ENCODE assay signal across 31 mouse cellular contexts in genomic region chr6:86900546-86900945, GRCm38 (mm10). TPM values are rescaled to one million over a fixed set of nuclear protein-coding genes. Genes with fewer than 3 reads are reported as not detected.
A peak's percentile ranks its signal among the peaks of the same experiment; 100 is the strongest.
DNase-seq lines count a peak whose midpoint lies in the region; ATAC-seq and TF ChIP-seq lines count a peak whose summit lies in the region.
"Had no signal": no experiment of that assay in that cellular context is flagged by ENCODE, and none has a peak within 500 bp of the region (broad histone marks: within the 10 kb centered on the region; RNA-seq: fewer than 3 reads in every experiment).

No protein-coding gene starts in this region.

- DNase-seq in gastrocnemius, adult 2 months = no peak
- DNase-seq in gastrocnemius, postnatal 25 days = no peak
- DNase-seq in spleen, postnatal 36 days (ENCODE audit: low spot score in 2 of 2) = peak; percentile 31 to 42
- no peak for DNase-seq in spleen, postnatal 4 days (ENCODE audit: low spot score in 2 of 2)
- DNase-seq in induced T-regulatory cell, adult 2 months (ENCODE audit: low read depth) = peak; percentile 32
- DNase-seq in adrenal gland, adult 8-10 months = no peak
- DNase-seq: adrenal gland, adult 2 months; cerebellum, adult 11 months; gastrocnemius, postnatal 14 days; heart, adult 18-20 months; heart, postnatal 14 days; kidney, postnatal 14 days; lung, postnatal 36 days; right cerebral cortex, postnatal 4 days; thymus, adult 18-20 months; thymus, postnatal 25 days had no signal

- peak overlapping the region; percentile 46 for H3K27ac ChIP-seq in gastrocnemius, adult 2 months
- H3K27ac ChIP-seq in hindbrain, embryonic 16.5 days (ENCODE audit: low read depth, low read length) = no peak overlapping the region
- H3K27ac ChIP-seq: embryonic facial prominence, embryonic 13.5 days; heart, embryonic 13.5 days; hindbrain, embryonic 10.5 days; hindbrain, embryonic 15.5 days; limb, embryonic 13.5 days; midbrain, embryonic 12.5 days; neural tube, embryonic 13.5 days; stomach, postnatal 0 days had no signal

- no peaks in the 10 kb centered on the region for H3K36me3 ChIP-seq in hindbrain, embryonic 16.5 days (ENCODE audit: control insufficient read depth, insufficient read depth, low read length)
- H3K36me3 ChIP-seq: embryonic facial prominence, embryonic 13.5 days; hindbrain, embryonic 10.5 days; hindbrain, embryonic 15.5 days; midbrain, embryonic 12.5 days; neural tube, embryonic 13.5 days had no signal

- intact Hi-C loops in gastrocnemius, adult 2 months (cut with DNase I) = no loop called here

- H3K9ac ChIP-seq in hindbrain, embryonic 16.5 days (ENCODE audit: low read depth, low read length) = no peak overlapping the region
- H3K9ac ChIP-seq: embryonic facial prominence, embryonic 13.5 days; heart, embryonic 13.5 days; hindbrain, embryonic 15.5 days; limb, embryonic 13.5 days; midbrain, embryonic 12.5 days; neural tube, embryonic 13.5 days had no signal

- ATAC-seq in erythroid progenitor cell, adult 5-6 weeks (replicated peaks; ENCODE audit: low FRiP score, poor library complexity, severe bottlenecking) = no peak
- no peak for ATAC-seq in hindbrain, embryonic 16.5 days
- ATAC-seq: forebrain, embryonic 16.5 days; intestine, postnatal 0 days had no signal

- H3K27me3 ChIP-seq in hindbrain, embryonic 16.5 days (replicated peaks; ENCODE audit: control insufficient read depth, insufficient read depth, low read length) = no peaks in the 10 kb centered on the region
- H3K27me3 ChIP-seq: embryonic facial prominence, embryonic 13.5 days; heart, embryonic 13.5 days; hindbrain, embryonic 15.5 days; limb, embryonic 13.5 days; megakaryocyte, embryonic 14.5 days; midbrain, embryonic 12.5 days; neural tube, embryonic 13.5 days had no signal

- no peak for TF ChIP-seq CTCF in gastrocnemius, adult 2 months (IDR thresholded peaks at IDR 0.05)

- H3K4me2 ChIP-seq in hindbrain, embryonic 16.5 days (ENCODE audit: low read length) = no peak overlapping the region
- H3K4me2 ChIP-seq: embryonic facial prominence, embryonic 13.5 days; heart, embryonic 13.5 days; hindbrain, embryonic 15.5 days; limb, embryonic 13.5 days; liver, embryonic 11.5 days; midbrain, embryonic 12.5 days; neural tube, embryonic 13.5 days had no signal

- WGBS in hindbrain, embryonic 16.5 days = 89% methylated on average over 3 of the region's 3 CpGs

- H3K4me1 ChIP-seq in hindbrain, embryonic 16.5 days (ENCODE audit: control insufficient read depth, insufficient read depth, low read depth, low read length) = no peaks in the 10 kb centered on the region
- H3K4me1 ChIP-seq: hindbrain, embryonic 10.5 days; hindbrain, embryonic 15.5 days; limb, embryonic 13.5 days had no signal

- H3K4me3 ChIP-seq in gastrocnemius, adult 2 months = no peak overlapping the region
- no peak overlapping the region for H3K4me3 ChIP-seq in hindbrain, embryonic 16.5 days (ENCODE audit: low read length)
- H3K4me3 ChIP-seq: embryonic facial prominence, embryonic 13.5 days; heart, embryonic 13.5 days; hindbrain, embryonic 10.5 days; hindbrain, embryonic 15.5 days; limb, embryonic 13.5 days; megakaryocyte, embryonic 14.5 days; midbrain, embryonic 12.5 days; myocyte; neural tube, embryonic 13.5 days had no signal

- H3K9me3 ChIP-seq in hindbrain, embryonic 16.5 days (ENCODE audit: control insufficient read depth, low read length) = no peaks in the 10 kb centered on the region
- H3K9me3 ChIP-seq: embryonic facial prominence, embryonic 13.5 days; heart, embryonic 13.5 days; hindbrain, embryonic 10.5 days; hindbrain, embryonic 15.5 days; limb, embryonic 13.5 days; midbrain, embryonic 12.5 days; neural tube, embryonic 13.5 days had no signal

RNA-seq across cellular contexts. Expression of gene Aak1, which starts 51.2 kb away (rescaled TPM):
- total RNA-seq in gastrocnemius, adult 2 months (2021) = 10 to 100 TPM; 32.0 to 44.5 TPM
- 10 to 100 TPM; 33.1 to 33.3 TPM for total RNA-seq in gastrocnemius, postnatal 25 days (2021)
- 18.4 and 39.4 TPM in 2 replicates for total RNA-seq in erythroid progenitor cell, adult 5-6 weeks (2015; ENCODE audit: low replicate concordance)
- total RNA-seq in erythroid progenitor cell, adult 5-6 weeks (2017; ENCODE audit: low replicate concordance) = 10.5 and 15.8 TPM in 2 replicates
- polyA plus RNA-seq in hindbrain, embryonic 16.5 days (2015; fragmentation: Nextera tagmentation; extraction: Ambion mirVana) = 39.1 and 40.2 TPM in 2 replicates
- total RNA-seq in adrenal gland, adult 8-10 months (2022) = 100 to 1,000 TPM; 129 to 147 (median 132) TPM

Comparison
In these comparisons a context has a peak if more than half of its experiments do, and no peak if none do; other contexts are left out.
1. DNase-seq: peak in spleen, postnatal 36 days (2 of 2) and induced T-regulatory cell, adult 2 months (single experiment); none in gastrocnemius, adult 2 months (single experiment), gastrocnemius, postnatal 25 days (single experiment), spleen, postnatal 4 days (0 of 2) and adrenal gland, adult 8-10 months (single experiment).